In the genomic region with DNA sequence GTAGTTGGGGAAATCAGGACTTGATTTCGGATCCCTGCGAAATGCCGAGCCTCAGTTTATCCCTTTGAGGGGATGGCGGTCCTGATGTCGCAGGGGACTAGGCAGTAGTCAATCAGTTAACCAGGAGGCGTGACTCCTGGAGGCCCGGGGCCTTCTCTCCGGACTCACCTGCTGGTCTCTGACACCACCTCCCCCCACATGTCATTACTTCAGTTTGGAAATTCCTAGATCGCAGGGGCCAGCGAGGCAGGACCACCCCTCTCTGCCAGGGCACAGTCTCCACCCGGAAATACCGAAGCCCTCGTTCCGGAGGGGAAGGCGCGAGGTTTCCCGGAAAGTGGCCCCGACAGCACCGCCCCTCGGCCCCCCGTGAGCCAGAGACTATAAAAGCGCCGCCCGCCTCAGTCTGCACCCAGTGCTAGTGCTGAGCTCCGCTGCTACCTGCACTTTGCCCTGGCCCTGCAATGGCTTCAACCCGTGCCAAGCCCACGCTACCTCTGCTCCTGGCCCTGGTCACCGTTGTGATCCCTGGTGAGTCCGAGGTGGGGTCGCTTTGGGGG, we compare ENCODE assay signal across 7 mouse cellular contexts. TPM values are rescaled to one million over a fixed set of nuclear protein-coding genes. Genes with fewer than 3 reads are reported as not detected.
DNase-seq lines count a peak whose midpoint lies in the region; ATAC-seq lines count a peak whose summit lies in the region.

Icam1 (plus strand) TSS at position 415 of the 560 bp plus-strand sequence.

- no peaks in the 10 kb centered on the region for H3K36me3 ChIP-seq in embryonic facial prominence, embryonic 15.5 days
- no peaks in the 10 kb centered on the region; the same call in 1 of the 2 replicates for H3K36me3 ChIP-seq in heart, embryonic 14.5 days (ENCODE audit: control insufficient read depth, insufficient read depth, low read length)
- no peaks in the 10 kb centered on the region for H3K36me3 ChIP-seq in kidney, embryonic 15.5 days

- H3K9me3 ChIP-seq in embryonic facial prominence, embryonic 15.5 days (replicated peaks): no peaks in the 10 kb centered on the region
- H3K9me3 ChIP-seq in heart, embryonic 14.5 days (ENCODE audit: control insufficient read depth, low read length): no peaks in the 10 kb centered on the region
- H3K9me3 ChIP-seq in kidney, embryonic 15.5 days (replicated peaks): no peaks in the 10 kb centered on the region

- peaks cover 35% of the 10 kb centered on the region for H3K27me3 ChIP-seq in embryonic facial prominence, embryonic 15.5 days
- peaks cover 44% of the 10 kb centered on the region for H3K27me3 ChIP-seq in heart, embryonic 14.5 days (ENCODE audit: control insufficient read depth, insufficient read depth, low read length)
- peaks cover 40% of the 10 kb centered on the region for H3K27me3 ChIP-seq in kidney, embryonic 15.5 days

- H3K4me1 ChIP-seq in embryonic facial prominence, embryonic 15.5 days: peaks cover 26% of the 10 kb centered on the region
- H3K4me1 ChIP-seq in heart, embryonic 14.5 days (ENCODE audit: control insufficient read depth in 2 of 2, insufficient read depth in 2 of 2, low read length in 2 of 2): peaks cover 10 to 15% of the 10 kb centered on the region in 2 experiments; a peak in 3 of 4 replicates
- peaks cover 37% of the 10 kb centered on the region for H3K4me1 ChIP-seq in kidney, embryonic 15.5 days

- under 1% methylated on average over 30 of the region's 30 CpGs for WGBS in embryonic facial prominence, embryonic 15.5 days
- 1% methylated on average over 30 of the region's 30 CpGs for WGBS in heart, embryonic 14.5 days
- 2% methylated on average over 30 of the region's 30 CpGs for WGBS in kidney, embryonic 15.5 days

- peak within 1 kb of the TSS; percentile 48 for H3K27ac ChIP-seq in embryonic facial prominence, embryonic 15.5 days (replicated peaks)
- peak within 1 kb of the TSS; percentile 36 to 64; a peak in 3 of 4 replicates for H3K27ac ChIP-seq in heart, embryonic 14.5 days (replicated peaks in 1 of 2; ENCODE audit: control insufficient read depth in 1 of 2, insufficient read depth in 1 of 2, low read depth in 2 of 2, low read length in 2 of 2)
- H3K27ac ChIP-seq in kidney, embryonic 15.5 days: peak within 1 kb of the TSS; percentile 52

- H3K9ac ChIP-seq in embryonic facial prominence, embryonic 15.5 days: peak within 1 kb of the TSS; percentile 37
- peak within 1 kb of the TSS; percentile 64 for H3K9ac ChIP-seq in heart, embryonic 14.5 days (ENCODE audit: low read length)
- H3K9ac ChIP-seq in kidney, embryonic 15.5 days: peak within 1 kb of the TSS; percentile 38; the same call in 1 of the 2 replicates

- ATAC-seq in activated CD4-positive, CD25-positive, alpha-beta regulatory T cell, adult 4 months: peak; percentile 63
- ATAC-seq in embryonic facial prominence, embryonic 15.5 days (ENCODE audit: insufficient number of reproducible peaks, low FRiP score, low TSS enrichment, low read depth): peak; percentile 51; the same call in 1 of the 2 replicates
- peak; percentile 18 for ATAC-seq in heart, embryonic 14.5 days (ENCODE audit: insufficient number of reproducible peaks, insufficient read depth, low FRiP score, low read depth)
- peak; percentile 73 for ATAC-seq in kidney, embryonic 15.5 days (replicated peaks; ENCODE audit: low FRiP score)

- H3K4me3 ChIP-seq in embryonic facial prominence, embryonic 15.5 days (replicated peaks): peak within 1 kb of the TSS; percentile 49
- H3K4me3 ChIP-seq in heart, embryonic 14.5 days (ENCODE audit: control insufficient read depth in 1 of 2, insufficient read depth in 1 of 2, low read depth in 1 of 2, low read length in 2 of 2): peak within 1 kb of the TSS; percentile 42 to 57
- peak within 1 kb of the TSS; percentile 47 for H3K4me3 ChIP-seq in kidney, embryonic 15.5 days (replicated peaks)

- peak within 1 kb of the TSS; percentile 75 for H3K4me2 ChIP-seq in embryonic facial prominence, embryonic 15.5 days (replicated peaks)
- H3K4me2 ChIP-seq in heart, embryonic 14.5 days (ENCODE audit: low read length): peak within 1 kb of the TSS; percentile 72
- H3K4me2 ChIP-seq in kidney, embryonic 15.5 days: peak within 1 kb of the TSS; percentile 78

- peak; percentile 88 for DNase-seq in lung, postnatal 10 days
- peak; percentile 51 for DNase-seq in spleen, adult 12 weeks (ENCODE audit: low spot score)
- no peak for DNase-seq in frontal cortex, adult 2 months (ENCODE audit: extremely low spot score in 1 of 2, low spot score in 1 of 2)

RNA-seq across cellular contexts. Expression of gene Icam1, which starts in this region (rescaled TPM):
- 10 to 100 TPM; 55.3 to 64.7 TPM for polyA plus RNA-seq in activated CD4-positive, CD25-positive, alpha-beta regulatory T cell, adult 4 months (2017; shearing (Covaris generic))
- polyA plus RNA-seq in embryonic facial prominence, embryonic 15.5 days (2015; fragmentation: Nextera tagmentation; extraction: Ambion mirVana): 20.7 and 21.7 TPM in 2 replicates
- 13.9 and 14.4 TPM in 2 replicates for polyA plus RNA-seq in heart, embryonic 14.5 days (2014; fragmentation: Nextera tagmentation; extraction: Ambion mirVana)
- polyA plus RNA-seq in kidney, embryonic 15.5 days (2015; fragmentation: Nextera tagmentation; extraction: Ambion mirVana): 10.8 and 13.7 TPM in 2 replicates
- polyA plus RNA-seq in frontal cortex, adult 2 months (2012; rRNA removed): 2.9 and 3.5 TPM in 2 replicates

Comparison
In these comparisons a context has a peak if more than half of its experiments do, and no peak if none do; other contexts are left out.
1. ATAC-seq: peak in every context shown above with its lines; median percentile 73 in kidney, embryonic 15.5 days; 63 in activated CD4-positive, CD25-positive, alpha-beta regulatory T cell, adult 4 months; 51 in embryonic facial prominence, embryonic 15.5 days; 18 in heart, embryonic 14.5 days.
2. DNase-seq: peak in lung, postnatal 10 days (single experiment) and spleen, adult 12 weeks (single experiment); none in frontal cortex, adult 2 months (0 of 2).
3. Peak in every context shown above with its lines, with median percentiles within 50 percentile points of each other: H3K27ac ChIP-seq, H3K4me2 ChIP-seq, H3K4me3 ChIP-seq and H3K9ac ChIP-seq.